Mouse (Mus musculus) hindbrain, embryonic 15.5 days (tissue): ENCODE measurements around the gene Klc1. TPM values are rescaled to one million over a fixed set of nuclear protein-coding genes. Genes with fewer than 3 reads are reported as not detected.

Source experiments
- ATAC-seq: fragments of 200-750 bp; cut with Nextera tagmentation; 2 replicates; pipeline ENCODE4 v1.8.0; 2017; ENCODE audit warnings: low read depth, moderate number of reproducible peaks, moderate TSS enrichment; ENCODE audit not compliant: low FRiP score
- H3K27ac ChIP-seq: fragments of 300-500 bp; sonication (generic); replicated peaks from 2 replicates; pipeline ENCODE4 v1.5.1; 2015; ENCODE audit warnings: mild to moderate bottlenecking, inconsistent platforms
- H3K27me3 ChIP-seq: fragments of 300-500 bp; sonication (generic); 2 replicates; pipeline ENCODE4 v1.6.1; 2015; ENCODE audit warnings: control low read depth, inconsistent platforms
- H3K36me3 ChIP-seq: fragments of 300-500 bp; sonication (generic); 2 replicates; pipeline ENCODE4 v1.6.1; 2015; ENCODE audit warnings: control low read depth, inconsistent platforms
- H3K4me1 ChIP-seq: fragments of 300-500 bp; sonication (generic); replicated peaks from 2 replicates; pipeline ENCODE4 v1.6.1; 2015; ENCODE audit warnings: control low read depth, inconsistent platforms
- H3K4me2 ChIP-seq: fragments of 300-500 bp; sonication (generic); 2 replicates; pipeline ENCODE4 v1.6.1; 2015; ENCODE audit warnings: moderate library complexity, mild to moderate bottlenecking, inconsistent platforms
- H3K4me3 ChIP-seq: fragments of 300-500 bp; sonication (generic); 2 replicates; pipeline ENCODE4 v1.5.1; 2015; ENCODE audit warnings: mild to moderate bottlenecking, inconsistent platforms
- H3K9ac ChIP-seq: fragments of 300-500 bp; sonication (generic); 2 replicates; pipeline ENCODE4 v1.6.1; 2015; ENCODE audit warnings: inconsistent platforms
- H3K9me3 ChIP-seq: fragments of 300-500 bp; sonication (generic); 2 replicates; pipeline ENCODE4 v1.6.1; 2016; ENCODE audit warnings: control low read depth, inconsistent platforms
- WGBS: fragments of 180-500 bp; shearing (Covaris S2); methylation state at CpG from one replicate; pipeline ENCODE4 v1.1.7; 2015; 5-methylcytosine and 5-hydroxymethylcytosine counted together
- polyA plus RNA-seq: library from polyadenylated mRNA; unstranded; fragments of >200 nt; fragmentation: Nextera tagmentation; extraction: Ambion mirVana; gene quantifications from 2 replicates; pipeline ENCODE4 v1.2.1, GENCODE M21; 2015

Gene Klc1
- polyA plus RNA-seq, 1 experiment from 2014 or later, result 629 TPM

- Histone ChIP-seq H3K4me3 (no peak overlapping the region), H3K4me1 (no peaks in the 10 kb centered on the region)
- WGBS, result 81% methylated on average over 15 of the region's 15 CpGs
Measured at GRCm38 (mm10) chr12:111785174-111785573, 26.5 kb downstream of the Klc1 start.

GRCm38 (mm10) chr12:111787015-111787414 lies 28.4 kb downstream of the Klc1 start:
- H3K4me2 ChIP-seq, result no peak overlapping the region
- no peak overlapping the region for H3K9ac ChIP-seq
- H3K4me1 ChIP-seq, result no peaks in the 10 kb centered on the region
- H3K9me3 ChIP-seq, result no peaks in the 10 kb centered on the region
- H3K27ac ChIP-seq, result no peak overlapping the region
- no peaks in the 10 kb centered on the region for H3K27me3 ChIP-seq
- ATAC-seq, result no peak
- H3K4me3 ChIP-seq, result no peak overlapping the region
- peaks cover 83% of the 10 kb centered on the region for H3K36me3 ChIP-seq
- 97% methylated on average over 6 of the region's 6 CpGs for WGBS

More at GRCm38 (mm10) chr12:111785174-111785573, 26.5 kb downstream of the Klc1 start:
- H3K9ac ChIP-seq, result no peak overlapping the region
- no peaks in the 10 kb centered on the region for H3K9me3 ChIP-seq
- no peak for ATAC-seq
- no peak overlapping the region for H3K4me2 ChIP-seq
- H3K36me3 ChIP-seq, result peaks cover 91% of the 10 kb centered on the region
- H3K27me3 ChIP-seq, result no peaks in the 10 kb centered on the region
- H3K27ac ChIP-seq, result no peak overlapping the region

- H3K27ac ChIP-seq, result no peak overlapping the region
Measured at GRCm38 (mm10) chr12:111790090-111790489, 31.4 kb downstream of the Klc1 start.

GRCm38 (mm10) chr12:111790631-111791030 lies 32.0 kb downstream of the Klc1 start:
- ATAC-seq, result no peak
- H3K27ac ChIP-seq, result no peak overlapping the region
- no peaks in the 10 kb centered on the region for H3K4me1 ChIP-seq
- H3K4me3 ChIP-seq, result no peak overlapping the region
- WGBS, result 93% methylated on average over 7 of the region's 7 CpGs
- H3K9ac ChIP-seq, result no peak overlapping the region
- peaks cover 67% of the 10 kb centered on the region for H3K36me3 ChIP-seq
- no peaks in the 10 kb centered on the region for H3K9me3 ChIP-seq
- no peak overlapping the region for H3K4me2 ChIP-seq
- no peaks in the 10 kb centered on the region for H3K27me3 ChIP-seq

More at GRCm38 (mm10) chr12:111790090-111790489, 31.4 kb downstream of the Klc1 start:
- peaks cover 67% of the 10 kb centered on the region for H3K36me3 ChIP-seq
- H3K4me1 ChIP-seq, result no peaks in the 10 kb centered on the region
- no peak overlapping the region for H3K9ac ChIP-seq
- no peak for ATAC-seq
- no peak overlapping the region for H3K4me3 ChIP-seq
- WGBS, result 94% methylated on average over 5 of the region's 5 CpGs
- H3K27me3 ChIP-seq, result no peaks in the 10 kb centered on the region
- no peaks in the 10 kb centered on the region for H3K9me3 ChIP-seq
- H3K4me2 ChIP-seq, result no peak overlapping the region

DNA sequence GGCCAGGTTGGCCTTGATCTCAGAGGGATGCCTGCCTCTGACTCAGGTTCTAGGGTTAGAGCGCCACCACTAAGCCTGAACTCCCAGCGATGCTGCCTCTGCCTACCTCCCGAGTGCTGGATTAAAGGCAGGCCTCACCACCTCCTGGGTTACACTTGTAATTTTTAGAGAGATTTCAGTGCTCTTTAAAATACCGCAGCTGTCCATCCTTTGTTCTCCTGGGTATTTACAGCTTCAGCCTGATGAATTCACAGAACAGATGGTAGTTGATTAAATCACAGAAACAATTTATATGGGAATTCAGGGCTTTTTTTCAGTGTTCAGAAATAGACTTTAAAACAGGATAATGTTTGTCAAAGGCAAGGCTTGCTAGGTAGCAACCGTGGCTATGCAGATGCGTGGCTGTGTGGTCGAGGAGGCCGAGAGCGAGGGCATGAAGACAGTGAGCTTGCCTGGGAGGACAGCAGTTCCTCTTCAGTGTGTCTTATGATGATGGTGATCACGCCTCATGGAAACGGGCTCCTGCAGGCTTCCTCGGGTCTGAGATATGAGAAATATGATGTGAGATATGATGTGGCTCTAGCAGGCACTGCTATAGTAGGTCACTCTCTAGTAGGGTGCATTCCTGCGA lies 32.9 kb downstream of the Klc1 start:
- WGBS, result 81% methylated on average over 13 of the region's 13 CpGs
- Histone ChIP-seq H3K4me3 (no peak overlapping the region), H3K27ac (no peak overlapping the region; the same call in 1 of the 2 replicates), H3K27me3 (no peaks in the 10 kb centered on the region), H3K36me3 (peaks cover 66% of the 10 kb centered on the region), H3K9ac (no peak overlapping the region), H3K9me3 (no peaks in the 10 kb centered on the region), H3K4me2 (no peak overlapping the region), H3K4me1 (no peaks in the 10 kb centered on the region)
- no peak for ATAC-seq

GRCm38 (mm10) chr12:111794102-111794501 lies 35.5 kb downstream of the Klc1 start:
- ATAC-seq, result no peak
- 78% methylated on average over 22 of the region's 22 CpGs for WGBS
- H3K4me3 ChIP-seq, result no peak overlapping the region

DNA sequence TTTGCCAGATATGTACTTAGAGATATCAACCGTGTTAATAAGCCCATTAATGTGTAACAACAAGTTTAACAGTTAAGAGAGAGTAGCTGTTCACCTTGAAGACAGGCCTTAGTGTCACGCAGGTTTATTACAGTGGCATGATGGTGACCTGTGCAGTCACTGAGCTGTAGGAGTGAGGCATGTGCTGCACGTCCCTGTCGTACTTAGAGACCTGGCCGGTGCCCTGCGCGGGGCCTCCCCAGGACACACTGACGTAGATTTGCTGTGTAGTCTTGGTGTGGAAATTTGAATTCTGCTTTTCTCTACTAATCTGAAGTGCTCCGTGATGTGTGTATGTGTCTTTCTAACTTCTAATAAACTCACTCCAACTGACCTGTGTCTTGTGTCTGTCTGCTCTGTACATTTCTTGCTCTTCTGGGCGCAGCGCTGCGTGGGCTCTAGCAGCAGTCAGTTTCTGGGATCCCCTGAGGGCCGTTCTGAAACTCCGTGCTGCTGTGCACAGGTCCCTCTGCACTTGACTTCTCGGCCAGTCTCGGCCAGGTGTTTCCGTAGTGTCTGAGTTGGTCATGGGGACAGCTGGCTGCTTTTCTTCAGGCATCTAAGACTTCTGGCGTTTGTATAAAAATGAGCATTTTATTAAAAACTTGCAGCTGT lies 36.0 kb downstream of the Klc1 start:
- ATAC-seq, result no peak
- Histone ChIP-seq H3K27ac (no peak overlapping the region), H3K36me3 (peaks cover 46% of the 10 kb centered on the region), H3K27me3 (no peaks in the 10 kb centered on the region), H3K4me2 (no peak overlapping the region), H3K9me3 (no peaks in the 10 kb centered on the region), H3K4me3 (no peak overlapping the region), H3K4me1 (no peaks in the 10 kb centered on the region), H3K9ac (no peak overlapping the region)
- WGBS, result 92% methylated on average over 18 of the region's 18 CpGs

More at GRCm38 (mm10) chr12:111794102-111794501, 35.5 kb downstream of the Klc1 start:
- Histone ChIP-seq H3K27ac (no peak overlapping the region), H3K4me2 (no peak overlapping the region), H3K4me1 (no peaks in the 10 kb centered on the region), H3K9me3 (no peaks in the 10 kb centered on the region), H3K9ac (no peak overlapping the region), H3K36me3 (peaks cover 47% of the 10 kb centered on the region), H3K27me3 (no peaks in the 10 kb centered on the region)

DNA sequence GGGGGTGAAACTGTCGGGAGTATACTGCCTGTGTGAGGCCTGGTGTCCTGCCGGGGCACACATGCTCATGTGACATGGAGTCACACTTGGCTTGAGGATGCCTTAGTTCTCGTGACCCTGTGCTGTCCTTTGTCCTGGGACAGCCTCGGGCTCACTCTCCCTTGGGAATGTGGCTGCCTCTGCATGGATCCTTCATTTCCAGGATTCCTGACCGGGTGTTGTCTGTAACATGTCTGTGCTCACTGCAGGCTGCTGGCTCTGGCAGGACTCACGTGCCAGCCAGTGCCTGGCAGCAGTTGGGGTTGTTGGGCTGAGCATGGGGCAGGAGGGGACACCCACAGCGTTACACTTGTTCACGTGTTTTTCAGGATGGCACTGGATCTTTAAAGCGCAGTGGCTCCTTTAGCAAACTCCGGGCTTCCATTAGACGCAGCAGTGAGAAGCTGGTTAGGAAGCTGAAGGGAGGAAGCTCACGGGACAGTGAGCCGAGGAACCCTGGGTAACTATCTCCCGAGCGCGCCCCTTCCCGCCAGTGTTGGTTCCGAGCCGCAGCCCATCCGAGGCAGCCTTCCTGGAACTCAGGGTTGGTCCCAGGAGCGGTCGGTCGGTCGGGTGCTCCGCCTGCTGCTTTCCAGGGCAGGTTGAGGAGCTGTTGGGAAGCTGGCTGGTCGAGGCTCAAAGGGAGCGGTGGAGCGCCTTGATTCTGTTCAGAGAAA lies 36.7 kb downstream of the Klc1 start:
- Histone ChIP-seq H3K27me3 (no peaks in the 10 kb centered on the region), H3K4me1 (no peaks in the 10 kb centered on the region), H3K27ac (no peak overlapping the region), H3K9ac (no peak overlapping the region), H3K36me3 (peaks cover 40% of the 10 kb centered on the region), H3K4me2 (no peak overlapping the region), H3K9me3 (no peaks in the 10 kb centered on the region), H3K4me3 (no peak overlapping the region)
- 89% methylated on average over 28 of the region's 28 CpGs for WGBS
- ATAC-seq, result no peak

GRCm38 (mm10) chr12:111797251-111797650 lies 38.6 kb downstream of the Klc1 start:
- no peak overlapping the region for H3K27ac ChIP-seq
- H3K9ac ChIP-seq, result no peak overlapping the region
- ATAC-seq, result no peak
- H3K36me3 ChIP-seq, result peaks cover 41% of the 10 kb centered on the region
- no peaks in the 10 kb centered on the region for H3K27me3 ChIP-seq
- no peak overlapping the region for H3K4me3 ChIP-seq
- H3K9me3 ChIP-seq, result no peaks in the 10 kb centered on the region
- H3K4me2 ChIP-seq, result no peak overlapping the region
- 81% methylated on average over 8 of the region's 8 CpGs for WGBS
- no peaks in the 10 kb centered on the region for H3K4me1 ChIP-seq

DNA sequence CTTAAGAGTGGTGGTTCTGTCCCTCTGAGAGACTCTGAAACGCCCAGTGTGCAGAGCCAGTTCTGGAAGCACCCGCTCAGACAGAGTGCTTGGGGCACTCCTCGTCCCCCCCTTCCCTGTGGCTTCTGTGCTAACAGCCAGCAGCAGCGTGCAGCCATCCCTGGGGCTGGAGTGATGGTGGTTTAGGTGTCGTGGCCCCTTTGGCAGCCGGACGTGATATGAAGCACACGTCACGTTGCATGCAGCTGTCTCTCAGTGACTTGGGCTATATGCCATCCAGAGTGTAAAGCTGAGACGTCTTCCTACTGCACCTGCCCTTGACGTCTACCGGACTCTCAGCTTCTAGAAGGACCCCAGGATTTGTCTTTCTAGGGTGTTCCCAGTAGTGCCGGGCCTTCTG lies 39.8 kb downstream of the Klc1 start:
- Histone ChIP-seq H3K4me2 (no peak overlapping the region), H3K9ac (no peak overlapping the region), H3K9me3 (no peaks in the 10 kb centered on the region), H3K4me1 (no peaks in the 10 kb centered on the region), H3K36me3 (peaks cover 35% of the 10 kb centered on the region), H3K27ac (no peak overlapping the region), H3K4me3 (no peak overlapping the region), H3K27me3 (no peaks in the 10 kb centered on the region)
- WGBS, result 94% methylated on average over 13 of the region's 13 CpGs
- no peak for ATAC-seq

DNA sequence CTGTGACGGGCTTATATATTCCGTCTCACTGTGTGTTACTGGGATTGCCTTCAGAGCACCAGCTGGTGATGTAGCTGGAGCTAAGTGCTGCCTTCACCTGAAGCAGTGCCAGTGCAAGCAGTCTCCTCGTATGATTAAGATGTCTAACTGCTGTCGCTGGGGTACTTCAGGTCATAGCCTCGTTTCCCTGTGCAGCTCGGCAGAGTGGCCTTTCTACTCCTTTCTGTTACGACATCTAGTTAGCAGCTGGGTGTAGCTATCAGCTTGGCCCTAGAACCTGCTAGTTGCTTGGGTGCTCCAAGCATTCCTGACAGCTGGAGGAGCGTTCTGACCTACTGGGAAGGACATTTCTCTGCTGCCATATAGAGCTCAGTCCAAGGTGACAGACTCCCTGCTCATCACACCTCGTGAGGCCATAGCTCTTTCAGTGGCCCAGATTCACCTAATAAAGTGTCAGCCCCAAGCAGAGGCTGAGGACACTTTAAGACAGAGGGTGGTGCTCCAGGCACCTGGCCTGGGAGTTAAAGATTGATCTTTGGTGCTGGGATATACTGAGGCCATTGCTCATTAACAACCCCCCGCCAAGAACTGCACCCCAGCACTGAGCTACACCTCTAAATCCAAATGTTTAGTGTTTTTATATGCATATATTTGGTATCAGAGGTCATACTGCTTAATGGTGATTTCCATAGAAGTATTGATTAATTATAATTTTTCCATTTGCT lies 42.0 kb downstream of the Klc1 start:
- Histone ChIP-seq H3K9me3 (no peaks in the 10 kb centered on the region), H3K9ac (no peak overlapping the region), H3K27me3 (no peaks in the 10 kb centered on the region), H3K4me1 (no peaks in the 10 kb centered on the region), H3K27ac (no peak overlapping the region), H3K4me2 (no peak overlapping the region), H3K36me3 (peaks cover 25% of the 10 kb centered on the region), H3K4me3 (no peak overlapping the region)
- 89% methylated on average over 10 of the region's 10 CpGs for WGBS
- ATAC-seq, result no peak

DNA sequence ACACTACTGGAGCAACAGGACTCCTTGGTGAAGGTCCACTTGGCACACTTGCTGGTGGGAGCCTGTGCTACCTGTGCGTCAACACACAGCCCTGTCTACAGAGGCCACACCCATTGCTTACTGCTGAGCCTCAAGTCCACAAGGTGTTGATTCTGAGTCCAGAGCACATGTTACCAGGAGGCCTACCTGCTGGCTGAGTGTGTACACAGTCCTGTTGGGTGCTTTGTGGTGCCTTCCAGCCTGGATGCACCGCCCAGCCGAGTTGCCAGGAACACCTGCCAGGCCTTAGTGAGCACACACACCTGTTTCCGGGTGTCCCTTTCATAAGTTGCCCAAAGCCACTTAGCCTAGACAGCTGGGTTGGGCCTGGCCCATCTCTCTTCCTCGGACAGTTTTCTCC lies 44.9 kb downstream of the Klc1 start:
- Histone ChIP-seq H3K27me3 (no peaks in the 10 kb centered on the region), H3K9me3 (no peaks in the 10 kb centered on the region), H3K4me2 (no peak overlapping the region), H3K4me1 (no peaks in the 10 kb centered on the region), H3K4me3 (no peak overlapping the region), H3K27ac (no peak overlapping the region), H3K9ac (no peak overlapping the region), H3K36me3 (peaks cover 24% of the 10 kb centered on the region)
- WGBS, result 88% methylated on average over 5 of the region's 5 CpGs
- no peak for ATAC-seq
